Mouse (Mus musculus): ENCODE data around the gene Fry.

DNA sequence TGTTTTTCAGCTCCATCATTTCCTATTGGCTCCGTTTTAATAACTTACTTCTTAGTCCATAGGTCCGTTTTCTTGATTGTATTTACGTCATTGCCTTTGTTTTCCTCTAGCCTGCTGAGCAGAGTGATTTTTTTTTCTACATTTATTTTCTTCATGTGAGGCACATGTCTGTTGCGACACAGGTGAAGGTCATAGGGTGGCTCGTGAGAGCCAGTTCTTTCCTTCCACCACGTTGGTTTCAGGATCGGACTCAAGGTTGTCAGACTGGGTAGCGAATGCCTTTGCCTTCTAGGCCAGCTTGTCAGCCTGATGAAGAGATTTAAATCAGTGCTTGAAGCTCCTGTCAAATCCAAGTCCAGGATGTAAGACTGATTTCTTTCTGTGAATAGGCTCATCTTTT lies 101.0 kb downstream of the Fry start:
- no peak for TF ChIP-seq CHD1 (IDR thresholded peaks at IDR 0.05; ENCODE audit: low read depth, low read length)
- TF ChIP-seq POLR2A (IDR thresholded peaks at IDR 0.05; ENCODE audit: control insufficient read depth in 1 of 2, insufficient read depth in 1 of 2, low read depth in 1 of 2, low read length in 2 of 2, poor library complexity in 1 of 2): no peak
- no peak for TF ChIP-seq E2F4 (IDR thresholded peaks at IDR 0.05; ENCODE audit: borderline replicate concordance, low read depth, low read length)
- no peak for TF ChIP-seq CTCF (IDR thresholded peaks at IDR 0.05 in 2 of 3, conservative IDR thresholded peaks at IDR 0.05 in 1 of 3; ENCODE audit: control insufficient read depth in 1 of 3, insufficient read depth in 1 of 3, low read depth in 2 of 3, low read length in 3 of 3, poor library complexity in 1 of 3, severe bottlenecking in 1 of 3)
- TF ChIP-seq JUND (IDR thresholded peaks at IDR 0.05; ENCODE audit: low read depth, low read length): no peak
- no peak for TF ChIP-seq POLR2AphosphoS2 (IDR thresholded peaks at IDR 0.05; ENCODE audit: low read length)
- TF ChIP-seq ZNF384 (IDR thresholded peaks at IDR 0.05; ENCODE audit: low read depth, low read length): no peak
- no peak for TF ChIP-seq ZMIZ1 (IDR thresholded peaks at IDR 0.05; ENCODE audit: low read depth, low read length)
- TF ChIP-seq EP300 (IDR thresholded peaks at IDR 0.05; ENCODE audit: low read depth in 1 of 2, low read length in 2 of 2): no peak
- TF ChIP-seq MAX (IDR thresholded peaks at IDR 0.05; ENCODE audit: low read length): no peak
- no peak for TF ChIP-seq USF2 (IDR thresholded peaks at IDR 0.05; ENCODE audit: borderline replicate concordance in 1 of 2, insufficient read depth in 1 of 2, low read depth in 1 of 2, low read length in 2 of 2)
